Mouse (Mus musculus) hindbrain, embryonic 15.5 days (tissue): ENCODE data around the gene 1700029P11Rik. TPM values are rescaled to one million over a fixed set of nuclear protein-coding genes. Genes with fewer than 3 reads are reported as not detected.
"Not testable (repeated sequence)": the region's sequence is repeated elsewhere in the genome, so short reads cannot be mapped to it uniquely, and the experiment has no call there.

Source experiments
- ATAC-seq: fragments of 200-750 bp; cut with Nextera tagmentation; 2 replicates; pipeline ENCODE4 v1.8.0; 2017; ENCODE audit warnings: low read depth, moderate number of reproducible peaks, moderate TSS enrichment; ENCODE audit not compliant: low FRiP score
- H3K27ac ChIP-seq: fragments of 300-500 bp; sonication (generic); replicated peaks from 2 replicates; pipeline ENCODE4 v1.5.1; 2015; ENCODE audit warnings: mild to moderate bottlenecking, inconsistent platforms
- H3K27me3 ChIP-seq: fragments of 300-500 bp; sonication (generic); 2 replicates; pipeline ENCODE4 v1.6.1; 2015; ENCODE audit warnings: control low read depth, inconsistent platforms
- H3K36me3 ChIP-seq: fragments of 300-500 bp; sonication (generic); 2 replicates; pipeline ENCODE4 v1.6.1; 2015; ENCODE audit warnings: control low read depth, inconsistent platforms
- H3K4me1 ChIP-seq: fragments of 300-500 bp; sonication (generic); replicated peaks from 2 replicates; pipeline ENCODE4 v1.6.1; 2015; ENCODE audit warnings: control low read depth, inconsistent platforms
- H3K4me2 ChIP-seq: fragments of 300-500 bp; sonication (generic); 2 replicates; pipeline ENCODE4 v1.6.1; 2015; ENCODE audit warnings: moderate library complexity, mild to moderate bottlenecking, inconsistent platforms
- H3K4me3 ChIP-seq: fragments of 300-500 bp; sonication (generic); 2 replicates; pipeline ENCODE4 v1.5.1; 2015; ENCODE audit warnings: mild to moderate bottlenecking, inconsistent platforms
- H3K9ac ChIP-seq: fragments of 300-500 bp; sonication (generic); 2 replicates; pipeline ENCODE4 v1.6.1; 2015; ENCODE audit warnings: inconsistent platforms
- H3K9me3 ChIP-seq: fragments of 300-500 bp; sonication (generic); 2 replicates; pipeline ENCODE4 v1.6.1; 2016; ENCODE audit warnings: control low read depth, inconsistent platforms
- WGBS: fragments of 180-500 bp; shearing (Covaris S2); methylation state at CpG from one replicate; pipeline ENCODE4 v1.1.7; 2015; 5-methylcytosine and 5-hydroxymethylcytosine counted together
- polyA plus RNA-seq: library from polyadenylated mRNA; unstranded; fragments of >200 nt; fragmentation: Nextera tagmentation; extraction: Ambion mirVana; gene quantifications from 2 replicates; pipeline ENCODE4 v1.2.1, GENCODE M21; 2015

Gene 1700029P11Rik
- polyA plus RNA-seq, 1 experiment from 2014 or later, result not detected

DNA sequence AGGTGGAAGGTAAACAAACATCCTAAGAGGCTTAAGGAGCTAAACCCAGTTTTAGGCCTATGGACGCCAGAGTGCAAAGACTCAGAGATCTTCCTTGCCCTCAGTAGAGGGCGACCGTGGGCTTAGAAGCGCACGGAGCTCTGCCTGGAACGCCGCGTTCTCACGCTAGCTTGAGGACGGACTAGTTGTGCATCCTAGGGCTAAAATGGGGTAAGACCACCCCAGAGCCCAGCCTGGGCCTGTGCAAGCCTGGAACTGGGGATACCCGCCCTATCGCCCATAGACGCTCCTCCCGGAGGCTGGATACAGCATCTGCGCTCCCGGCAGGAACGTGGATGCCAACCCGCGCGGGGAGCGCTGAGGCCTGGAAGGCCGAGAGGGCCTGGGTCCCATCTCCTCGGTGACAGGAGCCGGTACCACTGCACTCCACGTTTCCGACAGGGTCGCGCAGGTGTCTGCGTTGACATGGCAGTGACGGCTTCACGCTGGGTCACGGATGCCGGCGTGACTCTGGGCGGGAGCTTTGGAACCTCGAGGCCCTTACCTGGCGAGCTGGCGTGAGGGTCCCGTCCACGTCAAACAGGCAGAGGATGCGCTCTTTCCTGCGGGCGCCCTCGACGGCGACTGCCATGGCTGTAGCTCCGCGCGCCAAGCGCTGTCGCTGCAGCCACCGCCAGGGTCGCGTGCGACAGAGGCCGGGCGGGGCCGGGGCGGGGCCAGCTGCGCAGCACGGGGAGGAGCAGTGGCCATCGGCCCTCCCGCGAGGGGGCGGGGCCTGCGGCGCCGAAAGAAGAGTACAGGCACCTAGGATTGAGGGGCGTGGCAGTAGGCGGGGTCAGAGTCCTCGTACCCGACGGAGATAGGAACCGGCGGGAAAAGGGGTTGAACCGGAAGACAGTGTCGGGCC, 19.9 kb upstream of the 1700029P11Rik start, which contains the start of gene Pmm1:
Pmm1 (minus strand) TSS at position 760 of the 907 bp plus-strand sequence.
- H3K9me3 ChIP-seq, result no peaks in the 10 kb centered on the region
- H3K27ac ChIP-seq, result peak within 1 kb of the TSS; percentile 89
- H3K27me3 ChIP-seq, result no peaks in the 10 kb centered on the region
- H3K4me1 ChIP-seq, result peaks cover 16% of the 10 kb centered on the region
- WGBS, result under 1% methylated on average over 75 of the region's 77 CpGs
- H3K9ac ChIP-seq, result peak within 1 kb of the TSS; percentile 73
- H3K36me3 ChIP-seq, result peaks cover 3% of the 10 kb centered on the region; the same call in 1 of the 2 replicates
- H3K4me3 ChIP-seq, result peak within 1 kb of the TSS; percentile 66
- peak within 1 kb of the TSS; percentile 86 for H3K4me2 ChIP-seq
- ATAC-seq, result peak; percentile 96

DNA sequence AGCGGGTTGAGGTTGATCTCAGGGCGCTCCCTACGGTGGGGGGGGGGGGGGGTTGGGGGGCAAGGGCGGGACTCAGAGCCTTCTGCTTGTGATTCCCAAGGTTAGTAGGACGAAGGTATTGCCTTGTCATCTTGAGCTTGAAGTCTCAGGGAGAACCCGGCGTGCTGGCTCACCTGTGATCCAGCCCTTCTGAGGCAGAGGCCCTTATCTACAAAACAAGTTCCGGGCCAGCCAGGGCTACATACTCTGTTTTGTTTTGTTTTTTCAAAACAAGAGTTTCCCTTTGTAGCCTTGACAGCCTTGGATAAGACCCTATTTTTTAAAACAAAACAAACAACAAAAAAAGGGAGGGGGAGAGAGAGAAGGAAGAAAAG, 19.3 kb upstream of the 1700029P11Rik start:
- H3K27me3 ChIP-seq, result no peaks in the 10 kb centered on the region
- WGBS, result 4% methylated on average over 7 of the region's 8 CpGs
- ATAC-seq, result no peak; the same call in 1 of the 2 replicates
- peak overlapping the region; percentile 89 for H3K27ac ChIP-seq
- H3K9me3 ChIP-seq, result no peaks in the 10 kb centered on the region
- peak overlapping the region; percentile 66 for H3K4me3 ChIP-seq
- H3K36me3 ChIP-seq, result no peaks in the 10 kb centered on the region
- H3K9ac ChIP-seq, result no peak overlapping the region
- peaks cover 16% of the 10 kb centered on the region for H3K4me1 ChIP-seq
- H3K4me2 ChIP-seq, result peak overlapping the region; percentile 86

DNA sequence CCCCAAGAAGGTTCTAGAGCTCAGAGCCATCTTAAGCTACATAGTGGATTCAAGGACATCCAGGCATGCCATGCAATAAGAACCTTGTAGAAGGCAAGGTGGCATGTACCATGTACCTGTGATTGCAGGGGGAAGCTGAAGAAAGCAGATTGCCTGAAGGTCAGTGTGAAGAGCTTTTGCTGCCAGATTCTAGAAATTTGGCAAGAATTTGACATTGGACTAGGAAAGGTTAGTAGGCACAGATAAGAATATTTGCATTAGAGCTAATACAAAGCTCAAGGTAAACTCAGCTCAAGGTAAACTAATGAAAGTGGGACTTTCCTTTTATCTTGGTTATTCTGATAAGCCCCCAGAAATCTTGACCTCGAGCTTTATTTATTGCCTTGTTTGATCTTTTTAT, 16.1 kb upstream of the 1700029P11Rik start:
- no peak overlapping the region for H3K4me3 ChIP-seq
- H3K4me1 ChIP-seq, result peaks cover 11% of the 10 kb centered on the region
- no peaks in the 10 kb centered on the region for H3K36me3 ChIP-seq
- WGBS, result 62% methylated on average over 1 of the region's 1 CpGs
- no peaks in the 10 kb centered on the region for H3K27me3 ChIP-seq
- no peak overlapping the region for H3K27ac ChIP-seq
- H3K4me2 ChIP-seq, result no peak overlapping the region
- no peak for ATAC-seq
- H3K9me3 ChIP-seq, result no peaks in the 10 kb centered on the region
- H3K9ac ChIP-seq, result no peak overlapping the region

DNA sequence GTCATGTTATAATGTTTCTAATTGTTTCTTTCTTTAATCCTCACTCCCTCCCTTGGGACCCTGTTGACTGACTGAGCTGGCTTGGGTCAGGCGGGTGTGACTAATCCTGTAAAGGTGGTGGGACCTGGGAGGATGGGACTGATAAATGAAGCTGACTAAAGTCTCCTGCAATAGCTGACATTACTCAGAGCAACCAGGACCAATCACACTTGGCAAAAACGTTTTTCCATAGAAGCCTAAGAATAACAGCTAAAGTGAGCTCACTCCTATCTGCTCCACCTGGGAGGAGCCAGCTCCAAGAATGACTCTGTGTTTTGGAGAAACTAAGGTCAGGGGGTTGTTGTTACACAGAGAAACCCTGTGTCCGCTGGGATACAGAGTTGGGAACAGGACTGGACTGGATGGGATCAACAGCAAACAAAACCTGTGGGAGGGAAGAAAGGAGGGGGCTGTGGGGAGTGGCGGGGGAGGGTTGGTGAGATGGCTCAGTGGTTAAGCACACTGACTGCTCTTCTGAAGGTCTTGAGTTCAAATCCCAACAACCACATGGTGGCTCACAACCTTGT, 15.3 kb upstream of the 1700029P11Rik start:
- H3K9ac ChIP-seq, result no peak overlapping the region
- H3K36me3 ChIP-seq, result no peaks in the 10 kb centered on the region
- no peaks in the 10 kb centered on the region for H3K27me3 ChIP-seq
- H3K27ac ChIP-seq, result no peak overlapping the region
- H3K4me2 ChIP-seq, result no peak overlapping the region
- WGBS, result 71% methylated on average over 4 of the region's 4 CpGs
- no peak for ATAC-seq
- H3K9me3 ChIP-seq, result no peaks in the 10 kb centered on the region
- peaks cover 3% of the 10 kb centered on the region for H3K4me1 ChIP-seq
- H3K4me3 ChIP-seq, result no peak overlapping the region

DNA sequence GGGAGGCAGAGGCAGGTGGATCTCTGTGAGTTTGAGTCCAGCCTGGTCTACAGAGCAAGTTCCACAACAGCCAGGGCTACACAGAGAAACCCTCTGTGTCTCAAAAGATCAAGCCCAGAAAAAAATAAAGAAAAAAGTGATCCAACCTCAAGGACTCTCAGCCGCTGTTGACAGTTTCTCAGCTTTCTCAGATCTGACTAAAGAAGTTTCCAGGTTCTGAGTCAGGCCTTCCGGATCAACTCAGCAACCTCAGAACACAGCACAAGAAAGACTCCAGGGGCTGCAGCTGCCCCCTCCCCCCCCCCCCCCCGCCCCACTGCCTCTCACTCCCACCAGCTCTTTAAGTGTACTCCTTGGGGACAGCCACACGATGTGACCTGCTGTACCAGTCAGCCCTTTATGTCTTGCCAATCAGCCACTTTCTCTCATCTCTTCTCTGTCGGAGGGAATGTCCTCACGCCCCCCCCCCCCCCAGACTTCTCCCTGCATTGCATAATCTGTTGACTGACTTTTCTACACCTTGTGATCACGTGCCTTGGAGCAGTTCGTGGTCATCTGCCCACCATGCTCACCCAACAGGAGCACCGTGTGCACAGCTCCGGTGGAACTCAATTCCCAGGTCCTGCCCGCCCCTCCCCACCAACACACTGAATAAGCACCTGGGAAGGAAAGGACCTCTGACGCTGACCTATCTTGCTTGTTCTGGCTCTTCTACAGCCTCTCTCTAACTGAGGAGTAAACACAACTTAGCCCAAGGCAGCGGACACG, 14.1 kb upstream of the 1700029P11Rik start:
- H3K4me2 ChIP-seq, result no peak overlapping the region
- no peak overlapping the region for H3K9ac ChIP-seq
- WGBS, result 90% methylated on average over 10 of the region's 14 CpGs
- H3K36me3 ChIP-seq, result no peaks in the 10 kb centered on the region
- no peaks in the 10 kb centered on the region for H3K27me3 ChIP-seq
- H3K4me3 ChIP-seq, result no peak overlapping the region
- no peaks in the 10 kb centered on the region for H3K9me3 ChIP-seq
- H3K4me1 ChIP-seq, result no peaks in the 10 kb centered on the region
- H3K27ac ChIP-seq, result no peak overlapping the region
- no peak for ATAC-seq

DNA sequence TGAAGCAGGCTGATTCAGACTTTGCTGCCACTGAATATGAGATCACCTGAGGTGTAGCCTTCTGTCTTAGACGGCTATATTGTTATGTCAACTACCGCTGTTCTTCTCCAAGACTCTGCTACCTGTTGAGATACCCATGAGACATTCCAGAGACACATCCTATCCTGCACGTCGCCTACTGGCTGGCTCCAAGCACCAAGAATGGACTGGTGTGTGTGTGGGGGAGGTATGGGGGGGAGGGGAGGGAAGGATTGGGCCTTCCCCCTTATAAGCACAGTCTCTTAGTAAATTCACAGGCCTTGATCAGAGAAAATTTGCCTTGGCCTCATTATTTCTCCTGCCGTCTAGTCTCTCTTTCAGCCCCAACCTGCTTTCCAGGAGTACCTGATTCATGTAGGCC, 12.5 kb upstream of the 1700029P11Rik start:
- no peak overlapping the region for H3K9ac ChIP-seq
- no peaks in the 10 kb centered on the region for H3K4me1 ChIP-seq
- H3K4me2 ChIP-seq, result no peak overlapping the region
- ATAC-seq, result no peak
- H3K9me3 ChIP-seq, result 0 out of 2 replicates have a peak, but pooled peaks cover 3% of the 10 kb centered on the region
- 94% methylated on average over 5 of the region's 5 CpGs for WGBS
- no peak overlapping the region for H3K27ac ChIP-seq
- H3K36me3 ChIP-seq, result no peaks in the 10 kb centered on the region
- no peaks in the 10 kb centered on the region for H3K27me3 ChIP-seq
- no peak overlapping the region for H3K4me3 ChIP-seq

DNA sequence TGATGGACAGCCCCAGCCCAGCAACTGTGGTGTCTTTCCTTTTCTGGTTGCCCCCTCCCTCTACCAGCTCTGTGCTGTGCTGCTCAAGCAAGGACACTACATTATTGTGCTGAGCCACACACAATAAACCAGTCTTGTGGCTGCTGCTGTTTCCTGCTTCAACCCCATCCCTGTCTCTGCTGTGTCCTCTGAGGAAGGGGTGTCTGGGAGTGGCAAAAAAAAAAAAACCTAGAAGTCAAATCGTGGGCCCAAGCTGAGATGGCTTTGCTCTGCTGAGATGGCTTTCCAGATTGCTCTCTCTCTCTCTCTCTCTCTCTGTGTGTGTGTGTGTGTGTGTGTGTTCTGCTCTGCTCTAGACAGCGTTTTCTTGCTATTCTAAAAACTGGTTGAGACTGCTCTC, 11.9 kb upstream of the 1700029P11Rik start:
- no peak for ATAC-seq
- no peak overlapping the region for H3K9ac ChIP-seq
- 0 out of 2 replicates have a peak, but pooled peaks cover 6% of the 10 kb centered on the region for H3K9me3 ChIP-seq
- H3K27ac ChIP-seq, result no peak overlapping the region
- WGBS, result 63% methylated on average over 2 of the region's 2 CpGs
- H3K4me2 ChIP-seq, result no peak overlapping the region
- H3K4me1 ChIP-seq, result no peaks in the 10 kb centered on the region
- no peaks in the 10 kb centered on the region for H3K36me3 ChIP-seq
- no peaks in the 10 kb centered on the region for H3K27me3 ChIP-seq
- no peak overlapping the region for H3K4me3 ChIP-seq

DNA sequence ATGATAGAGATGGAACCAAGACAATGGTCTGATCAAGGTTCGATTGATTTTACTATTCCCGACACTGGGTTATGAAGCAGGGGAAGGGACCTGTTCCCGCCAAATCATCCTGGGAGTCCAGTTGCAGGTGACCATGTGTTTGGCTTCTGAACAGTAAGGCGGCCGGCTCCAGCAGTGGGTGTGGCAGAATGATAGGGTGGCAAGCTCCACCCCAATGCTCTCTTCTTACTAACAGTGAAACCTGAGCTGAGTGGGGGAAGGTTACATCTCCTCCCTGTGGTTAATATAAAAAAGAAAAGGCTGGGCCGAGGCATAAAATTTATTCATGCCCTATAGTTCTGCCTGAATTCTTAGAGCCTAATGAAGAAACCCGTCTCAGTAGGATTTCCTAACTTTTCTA, 11.2 kb upstream of the 1700029P11Rik start:
- Histone ChIP-seq H3K27ac (no peak overlapping the region), H3K4me2 (no peak overlapping the region), H3K9me3 (0 out of 2 replicates have a peak, but pooled peaks cover 6% of the 10 kb centered on the region), H3K4me1 (no peaks in the 10 kb centered on the region), H3K27me3 (no peaks in the 10 kb centered on the region), H3K4me3 (no peak overlapping the region), H3K36me3 (no peaks in the 10 kb centered on the region), H3K9ac (no peak overlapping the region)
- no peak for ATAC-seq
- 81% methylated on average over 7 of the region's 7 CpGs for WGBS

DNA sequence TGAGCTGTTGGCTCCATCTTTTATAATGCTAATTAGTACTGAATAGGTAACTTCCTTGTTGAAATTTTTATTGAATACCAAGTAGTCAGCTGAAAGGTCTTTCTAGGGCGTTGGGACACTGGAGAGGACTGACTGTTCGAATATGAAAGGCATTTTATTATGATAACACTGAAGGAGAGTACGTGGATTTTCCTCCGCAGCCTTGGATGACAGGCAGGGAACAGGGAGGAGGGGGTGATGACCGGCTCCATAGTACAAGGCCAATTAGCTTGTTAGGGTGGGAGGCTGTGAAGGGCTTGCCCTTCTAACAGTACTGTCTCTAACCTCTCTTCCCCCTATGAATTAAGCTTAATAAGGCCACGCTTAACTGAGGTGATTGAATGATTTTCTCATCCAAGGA, 10.7 kb upstream of the 1700029P11Rik start:
- not testable (repeated sequence) for H3K4me1 ChIP-seq, H3K4me2 ChIP-seq, H3K4me3 ChIP-seq, H3K27me3 ChIP-seq, H3K9ac ChIP-seq, H3K9me3 ChIP-seq, ATAC-seq, H3K27ac ChIP-seq, H3K36me3 ChIP-seq
- WGBS, result 74% methylated on average over 6 of the region's 6 CpGs

DNA sequence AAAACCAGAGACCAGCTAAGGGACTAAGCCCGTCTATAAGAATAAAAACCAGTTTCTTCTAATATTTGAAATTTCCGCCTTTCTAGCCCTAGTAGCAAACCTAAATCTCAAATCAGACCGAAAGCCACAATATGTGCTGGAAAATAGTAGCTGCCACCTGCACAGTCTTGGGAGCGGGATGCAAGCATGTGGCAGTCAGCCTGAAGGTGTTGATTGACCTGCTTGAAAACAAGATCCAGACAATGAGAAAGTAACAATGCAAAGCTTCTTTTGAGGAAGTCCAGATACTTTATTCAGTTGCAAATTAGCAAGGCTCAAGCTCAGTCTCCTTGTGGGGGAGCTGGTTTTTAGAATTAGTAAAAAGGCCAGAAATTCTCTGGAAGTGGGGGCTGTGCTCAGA, 9.8 kb upstream of the 1700029P11Rik start:
- not testable (repeated sequence) for H3K27ac ChIP-seq, H3K36me3 ChIP-seq, H3K4me1 ChIP-seq, H3K27me3 ChIP-seq, H3K4me2 ChIP-seq, H3K9ac ChIP-seq, ATAC-seq, H3K9me3 ChIP-seq, H3K4me3 ChIP-seq
- 87% methylated on average over 4 of the region's 4 CpGs for WGBS

DNA sequence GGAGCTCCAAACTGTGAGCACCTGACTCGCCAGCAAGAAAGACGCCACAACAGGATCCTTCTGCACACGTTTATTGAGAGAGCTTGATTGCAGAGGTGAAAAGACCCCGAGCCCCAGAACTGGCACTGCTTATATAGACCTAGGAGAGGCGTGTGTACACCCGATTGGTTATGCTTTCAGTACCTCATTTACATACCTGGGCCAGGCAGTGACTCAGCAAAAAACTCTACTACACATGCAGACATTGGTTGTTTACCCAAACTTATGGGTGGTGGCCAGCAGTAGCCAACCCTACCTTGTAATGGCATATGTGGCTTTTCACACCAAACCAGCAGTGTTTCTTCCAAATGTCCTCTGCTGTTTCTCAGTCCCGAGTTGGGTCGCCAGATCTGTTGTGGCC, 5.2 kb upstream of the 1700029P11Rik start:
- not testable (repeated sequence) for ATAC-seq, H3K36me3 ChIP-seq, H3K4me1 ChIP-seq, H3K27me3 ChIP-seq, H3K4me3 ChIP-seq, H3K9me3 ChIP-seq, H3K9ac ChIP-seq, H3K4me2 ChIP-seq, H3K27ac ChIP-seq
- WGBS, result 92% methylated on average over 8 of the region's 8 CpGs

DNA sequence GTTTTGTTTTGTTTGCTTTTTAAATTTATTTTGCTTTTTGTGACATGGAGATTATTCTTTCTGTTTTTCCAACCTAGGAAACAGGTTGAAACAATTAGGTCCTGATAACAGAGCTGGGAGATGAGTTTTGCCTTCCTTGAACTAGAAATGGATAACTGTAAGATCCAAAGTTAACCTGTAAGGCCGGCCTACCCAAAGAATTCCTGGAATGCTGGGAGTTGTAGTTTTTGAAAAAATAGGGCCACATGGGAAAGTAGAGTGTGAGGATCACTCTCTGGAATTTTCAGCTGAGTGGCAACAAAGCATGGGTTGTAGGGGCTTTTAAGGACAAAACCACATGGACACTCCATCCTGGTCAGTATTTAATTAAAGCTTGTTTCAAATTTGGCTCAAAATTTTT, 1.8 kb downstream of the 1700029P11Rik start:
- Histone ChIP-seq H3K9me3 (no peaks in the 10 kb centered on the region), H3K27ac (no peak overlapping the region), H3K4me3 (no peak overlapping the region), H3K36me3 (no peaks in the 10 kb centered on the region), H3K9ac (no peak overlapping the region), H3K27me3 (no peaks in the 10 kb centered on the region), H3K4me2 (no peak overlapping the region), H3K4me1 (0 out of 2 replicates have a peak, but pooled peaks cover 5% of the 10 kb centered on the region)
- ATAC-seq, result no peak
- 71% methylated on average over 1 of the region's 1 CpGs for WGBS
